Mouse (Mus musculus) skeletal muscle tissue, adult 2 months (tissue): Measurements from ENCODE around the gene Pam.
"Not testable (repeated sequence)": the region's sequence is repeated elsewhere in the genome, so short reads cannot be mapped to it uniquely, and the experiment has no call there.

Source experiments
- DNase-seq: peaks from one replicate; pipeline ENCODE4 v3.0.0-alpha.2; 2012; ENCODE audit warnings: low read depth, low spot score

Pam gene

GRCm38 (mm10) chr1:98038252-98038651 is 57.2 kb downstream of the Pam start:
- DNase-seq, result peak; percentile 18

- DNase-seq, result no peak
These were observed 59.7 kb downstream of the Pam start for GRCm38 (mm10) chr1:98035736-98036135.

GRCm38 (mm10) chr1:98031802-98032201 is 63.6 kb downstream of the Pam start:
- DNase-seq, result no peak

- no peak for DNase-seq
These were observed 66.4 kb downstream of the Pam start for GRCm38 (mm10) chr1:98029025-98029424.

GRCm38 (mm10) chr1:98028468-98028867 is 67.0 kb downstream of the Pam start:
- DNase-seq, result no peak

- no peak for DNase-seq
These were observed 67.5 kb downstream of the Pam start for GRCm38 (mm10) chr1:98027959-98028358.

- no peak for DNase-seq
These were observed 69.4 kb downstream of the Pam start for GRCm38 (mm10) chr1:98025924-98026640.

- DNase-seq, result no peak
These were observed 71.6 kb downstream of the Pam start for GRCm38 (mm10) chr1:98023866-98024265.

GRCm38 (mm10) chr1:98018987-98019386 is 76.5 kb downstream of the Pam start:
- no peak for DNase-seq

GRCm38 (mm10) chr1:98016004-98016848 is 79.2 kb downstream of the Pam start:
- DNase-seq, result no peak

GRCm38 (mm10) chr1:98015564-98015963 is 79.9 kb downstream of the Pam start:
- no peak for DNase-seq

GRCm38 (mm10) chr1:98002561-98003425 is 92.7 kb downstream of the Pam start:
- DNase-seq, result peak; percentile 6

- DNase-seq, result no peak
These were observed 96.0 kb downstream of the Pam start for GRCm38 (mm10) chr1:97999465-97999864.

- DNase-seq, result not testable (repeated sequence)
These were observed 96.5 kb downstream of the Pam start for GRCm38 (mm10) chr1:97998961-97999360.

- no peak for DNase-seq
These were observed 98.4 kb downstream of the Pam start for GRCm38 (mm10) chr1:97997088-97997487.

GRCm38 (mm10) chr1:97991976-97992375 is 103.5 kb downstream of the Pam start:
- DNase-seq, result no peak

- no peak for DNase-seq
These were observed 112.3 kb downstream of the Pam start for GRCm38 (mm10) chr1:97983189-97983588.

GRCm38 (mm10) chr1:97979422-97979821 is 116.0 kb downstream of the Pam start:
- DNase-seq, result no peak

GRCm38 (mm10) chr1:97977521-97977920 is 117.9 kb downstream of the Pam start:
- no peak for DNase-seq

GRCm38 (mm10) chr1:97976873-97977473 is 118.5 kb downstream of the Pam start:
- DNase-seq, result peak; percentile 64

- DNase-seq, result no peak
These were observed 119.4 kb downstream of the Pam start for GRCm38 (mm10) chr1:97976072-97976471.
